Mouse (Mus musculus): Measurements from ENCODE around the gene Wee2. TPM values are rescaled to one million over a fixed set of nuclear protein-coding genes. Genes with fewer than 3 reads are reported as not detected.
A peak's percentile ranks its signal among the peaks of the same experiment; 100 is the strongest.

Gene Wee2
- polyA plus RNA-seq, 1 experiment from 2014 or later: not detected

DNA sequence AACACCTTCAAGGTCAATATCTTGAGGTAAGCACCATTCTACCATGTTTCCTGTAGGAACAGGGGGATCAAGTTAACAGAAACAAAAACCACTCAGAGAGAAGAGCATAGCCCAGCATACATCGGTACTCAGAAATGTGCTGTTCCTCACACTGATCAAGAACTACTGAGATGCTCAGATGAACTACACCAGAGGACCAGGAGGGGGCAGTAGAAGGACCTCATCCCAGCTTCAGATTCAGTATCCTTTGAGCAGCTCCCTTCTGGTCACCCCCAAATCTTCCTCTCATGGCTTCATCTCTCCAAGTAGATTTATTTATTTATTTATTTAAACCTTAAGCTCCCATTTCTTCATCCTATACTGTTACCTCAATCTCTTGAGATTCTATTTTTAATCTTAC lies 15.1 kb upstream of the Wee2 start:
- H3K27ac ChIP-seq (replicated peaks): no peak overlapping the region
- no peaks in the 10 kb centered on the region for H3K4me1 ChIP-seq (replicated peaks)
- H3K9me3 ChIP-seq (replicated peaks): no peaks in the 10 kb centered on the region
- H3K27me3 ChIP-seq: no peaks in the 10 kb centered on the region
- H3K9ac ChIP-seq: no peak overlapping the region
- H3K4me2 ChIP-seq: no peak overlapping the region
- no peaks in the 10 kb centered on the region for H3K36me3 ChIP-seq (replicated peaks)
- no peak for ATAC-seq (ENCODE audit: insufficient read depth)
- WGBS (ENCODE audit: insufficient replicate concordance): 58% methylated on average over 1 of the region's 1 CpGs
- no peak overlapping the region for H3K4me3 ChIP-seq (replicated peaks)

DNA sequence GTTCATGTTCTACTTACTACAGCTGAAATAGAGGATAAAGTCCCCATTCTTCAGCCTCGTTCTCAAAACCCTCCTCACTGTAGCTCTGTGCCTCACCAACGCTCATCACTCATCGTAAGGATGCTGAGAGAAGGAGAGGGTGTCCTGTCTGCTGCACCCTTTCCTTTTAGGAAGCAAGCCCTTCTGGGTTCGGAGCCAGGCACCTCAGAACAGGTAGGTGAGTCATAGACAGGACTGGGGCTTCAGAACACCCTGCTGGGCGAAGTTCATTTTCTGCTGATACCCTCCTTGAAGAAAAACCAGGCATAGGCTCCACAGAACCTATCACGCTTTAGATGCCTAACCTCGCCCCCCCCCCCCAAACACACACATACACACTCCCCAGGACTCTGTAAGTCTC lies 11.4 kb upstream of the Wee2 start:
- no peak for ATAC-seq (ENCODE audit: insufficient read depth)
- 0 out of 2 replicates have a peak, but pooled peaks cover 6% of the 10 kb centered on the region for H3K4me1 ChIP-seq (replicated peaks)
- 58% methylated on average over 7 of the region's 7 CpGs for whole genome bisulfite sequencing (ENCODE audit: insufficient replicate concordance)
- no peak overlapping the region for H3K27ac ChIP-seq (replicated peaks)
- no peak overlapping the region for H3K9ac ChIP-seq
- no peaks in the 10 kb centered on the region for H3K36me3 ChIP-seq (replicated peaks)
- H3K9me3 ChIP-seq (replicated peaks): no peaks in the 10 kb centered on the region
- H3K4me3 ChIP-seq (replicated peaks): no peak overlapping the region
- H3K4me2 ChIP-seq: no peak overlapping the region
- peaks cover 3% of the 10 kb centered on the region; the same call in 1 of the 2 replicates for H3K27me3 ChIP-seq

DNA sequence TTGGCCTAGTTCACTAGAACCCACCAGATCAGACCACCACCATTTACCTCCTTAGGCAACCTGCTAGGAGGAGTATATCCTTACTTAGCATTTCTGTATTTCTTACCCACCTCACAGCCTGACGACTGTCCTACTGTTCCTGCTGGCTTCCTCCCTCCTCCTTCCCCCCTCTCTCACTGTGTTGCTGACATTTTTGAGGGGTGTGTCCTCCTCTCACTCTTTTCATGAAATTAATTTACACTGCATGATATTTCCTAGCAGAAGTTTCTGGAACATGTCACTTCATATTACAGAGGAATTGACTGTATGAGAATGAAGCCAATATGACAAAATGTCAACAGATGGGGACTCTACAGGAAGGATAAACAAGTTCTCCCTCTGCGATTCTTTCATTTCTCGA lies 10.2 kb upstream of the Wee2 start:
- Histone ChIP-seq H3K9me3 (replicated peaks) (no peaks in the 10 kb centered on the region), H3K36me3 (replicated peaks) (no peaks in the 10 kb centered on the region), H3K9ac (no peak overlapping the region), H3K4me3 (replicated peaks) (no peak overlapping the region), H3K27ac (replicated peaks) (no peak overlapping the region), H3K4me1 (replicated peaks) (0 out of 2 replicates have a peak, but pooled peaks cover 6% of the 10 kb centered on the region), H3K4me2 (no peak overlapping the region), H3K27me3 (peaks cover 15% of the 10 kb centered on the region)
- WGBS (ENCODE audit: insufficient replicate concordance): 49% methylated on average over 3 of the region's 3 CpGs
- no peak for ATAC-seq (ENCODE audit: insufficient read depth)

DNA sequence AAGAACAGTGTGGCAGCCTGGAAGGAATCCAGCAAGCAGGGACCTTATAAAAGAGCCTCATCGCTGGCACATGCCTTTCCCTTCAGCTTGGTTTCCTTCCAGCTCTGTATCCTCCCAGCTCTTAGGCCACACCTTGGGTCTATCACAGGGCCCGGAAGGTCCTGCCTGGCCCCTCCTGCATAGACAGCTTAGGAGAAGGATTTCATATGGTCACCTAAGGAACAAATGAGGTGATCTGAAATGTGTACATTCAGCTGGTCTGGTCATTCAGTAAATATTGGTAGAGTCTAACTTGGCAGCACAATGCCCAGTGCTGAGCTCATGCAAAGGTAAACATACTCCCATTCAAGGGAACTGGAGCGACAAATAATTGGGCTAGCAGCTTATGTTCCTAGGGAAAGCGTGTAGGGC lies 9.4 kb upstream of the Wee2 start:
- no peak overlapping the region for H3K27ac ChIP-seq (replicated peaks)
- ATAC-seq (ENCODE audit: insufficient read depth): peak; percentile 37; the same call in 1 of the 2 replicates

GRCm38 (mm10) chr6:40430251-40430650 lies 8.6 kb upstream of the Wee2 start:
- 32% methylated on average over 3 of the region's 3 CpGs for WGBS (ENCODE audit: insufficient replicate concordance)

More for the DNA sequence above, 9.4 kb upstream of the Wee2 start:
- no peak overlapping the region for H3K9ac ChIP-seq
- no peak overlapping the region for H3K4me2 ChIP-seq
- H3K9me3 ChIP-seq (replicated peaks): no peaks in the 10 kb centered on the region
- 0 out of 2 replicates have a peak, but pooled peaks cover 6% of the 10 kb centered on the region for H3K4me1 ChIP-seq (replicated peaks)
- H3K4me3 ChIP-seq (replicated peaks): no peak overlapping the region
- H3K36me3 ChIP-seq (replicated peaks): no peaks in the 10 kb centered on the region
- 71% methylated on average over 4 of the region's 4 CpGs for WGBS (ENCODE audit: insufficient replicate concordance)
- H3K27me3 ChIP-seq: peaks cover 23% of the 10 kb centered on the region

DNA sequence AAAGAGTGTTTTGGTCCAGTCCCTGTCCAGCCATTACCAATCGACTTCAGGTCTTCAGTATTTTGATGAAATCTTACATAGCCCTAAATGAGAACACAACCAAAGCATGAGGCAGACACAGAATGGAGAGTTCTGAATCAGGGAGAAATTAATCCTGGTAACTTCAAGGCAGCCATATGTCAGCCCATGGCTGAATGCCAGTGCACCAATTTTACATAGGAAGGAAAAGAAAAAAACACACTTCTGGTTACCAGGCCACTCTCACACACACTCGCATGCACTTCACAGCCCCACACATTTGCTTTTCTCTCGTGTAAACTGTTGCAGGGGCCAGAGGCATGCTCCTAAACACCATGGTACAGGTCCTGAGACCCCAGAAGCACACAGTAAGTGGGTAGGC lies 8.0 kb upstream of the Wee2 start:
- H3K4me2 ChIP-seq: no peak overlapping the region
- peaks cover 36% of the 10 kb centered on the region for H3K27me3 ChIP-seq
- H3K36me3 ChIP-seq (replicated peaks): no peaks in the 10 kb centered on the region
- no peaks in the 10 kb centered on the region for H3K9me3 ChIP-seq (replicated peaks)
- no peak overlapping the region for H3K4me3 ChIP-seq (replicated peaks)
- H3K9ac ChIP-seq: no peak overlapping the region
- peaks cover 15% of the 10 kb centered on the region for H3K4me1 ChIP-seq (replicated peaks)
- no peak for ATAC-seq (ENCODE audit: insufficient read depth)
- H3K27ac ChIP-seq (replicated peaks): no peak overlapping the region
- WGBS (ENCODE audit: insufficient replicate concordance): 49% methylated on average over 3 of the region's 3 CpGs

More at GRCm38 (mm10) chr6:40430251-40430650, 8.6 kb upstream of the Wee2 start:
- no peak overlapping the region for H3K9ac ChIP-seq
- H3K27me3 ChIP-seq: peaks cover 30% of the 10 kb centered on the region
- no peak overlapping the region for H3K4me3 ChIP-seq (replicated peaks)
- no peak for ATAC-seq (ENCODE audit: insufficient read depth)
- no peak overlapping the region for H3K4me2 ChIP-seq
- H3K27ac ChIP-seq (replicated peaks): no peak overlapping the region
- peaks cover 11% of the 10 kb centered on the region; the same call in 1 of the 2 replicates for H3K4me1 ChIP-seq (replicated peaks)
- no peaks in the 10 kb centered on the region for H3K9me3 ChIP-seq (replicated peaks)
- H3K36me3 ChIP-seq (replicated peaks): no peaks in the 10 kb centered on the region

DNA sequence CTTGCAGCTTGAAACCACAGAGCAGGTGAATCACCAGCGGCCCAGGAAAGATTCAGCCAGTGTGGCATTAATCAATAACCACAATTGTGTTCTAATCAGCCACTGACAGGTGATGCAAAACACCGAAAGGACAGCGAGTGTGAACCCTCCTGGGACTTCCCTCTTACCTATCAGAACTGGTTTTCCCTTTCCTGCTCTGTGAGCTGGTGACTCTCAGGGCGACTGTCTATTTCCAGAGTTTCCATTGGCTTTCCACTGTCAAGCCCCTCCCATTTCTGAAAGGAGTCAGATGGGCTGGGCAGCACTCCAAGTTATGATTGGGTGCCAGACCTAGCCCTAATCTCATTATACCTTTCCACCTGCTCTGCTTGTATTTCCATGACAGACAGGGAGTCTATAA lies 7.5 kb upstream of the Wee2 start:
- ATAC-seq (ENCODE audit: insufficient read depth): no peak
- H3K27me3 ChIP-seq: peaks cover 41% of the 10 kb centered on the region
- no peaks in the 10 kb centered on the region for H3K9me3 ChIP-seq (replicated peaks)
- H3K9ac ChIP-seq: no peak overlapping the region
- H3K27ac ChIP-seq (replicated peaks): no peak overlapping the region
- 29% methylated on average over 4 of the region's 4 CpGs for WGBS (ENCODE audit: insufficient replicate concordance)
- H3K4me3 ChIP-seq (replicated peaks): no peak overlapping the region
- H3K4me2 ChIP-seq: no peak overlapping the region
- H3K4me1 ChIP-seq (replicated peaks): peaks cover 18% of the 10 kb centered on the region
- no peaks in the 10 kb centered on the region for H3K36me3 ChIP-seq (replicated peaks)

GRCm38 (mm10) chr6:40431812-40432211 lies 7.1 kb upstream of the Wee2 start:
- peaks cover 46% of the 10 kb centered on the region for H3K27me3 ChIP-seq
- no peak overlapping the region for H3K27ac ChIP-seq (replicated peaks)
- H3K4me2 ChIP-seq: no peak overlapping the region
- no peak for ATAC-seq (ENCODE audit: insufficient read depth)
- H3K36me3 ChIP-seq (replicated peaks): no peaks in the 10 kb centered on the region
- no peak overlapping the region for H3K9ac ChIP-seq
- no peaks in the 10 kb centered on the region for H3K9me3 ChIP-seq (replicated peaks)
- no peak overlapping the region for H3K4me3 ChIP-seq (replicated peaks)
- peaks cover 19% of the 10 kb centered on the region for H3K4me1 ChIP-seq (replicated peaks)

GRCm38 (mm10) chr6:40432346-40433275 lies 6.3 kb upstream of the Wee2 start:
- no peak for ATAC-seq (ENCODE audit: insufficient read depth)
- Histone ChIP-seq H3K9me3 (replicated peaks) (no peaks in the 10 kb centered on the region), H3K9ac (no peak overlapping the region), H3K4me2 (no peak overlapping the region), H3K4me3 (replicated peaks) (no peak overlapping the region), H3K36me3 (replicated peaks) (no peaks in the 10 kb centered on the region), H3K4me1 (replicated peaks) (peaks cover 19% of the 10 kb centered on the region), H3K27me3 (peaks cover 54% of the 10 kb centered on the region), H3K27ac (replicated peaks) (no peak overlapping the region)
- 60% methylated on average over 17 of the region's 17 CpGs for WGBS (ENCODE audit: insufficient replicate concordance)

- Histone ChIP-seq H3K4me3 (replicated peaks) (peak overlapping the region; percentile 66), H3K4me2 (peak overlapping the region; percentile 85), H3K4me1 (replicated peaks) (peaks cover 19% of the 10 kb centered on the region), H3K27ac (replicated peaks) (no peak overlapping the region), H3K27me3 (peaks cover 62% of the 10 kb centered on the region), H3K9ac (0 out of 2 replicates have a peak overlapping the region, but pooled peaks have one; percentile 54), H3K36me3 (replicated peaks) (no peaks in the 10 kb centered on the region), H3K9me3 (replicated peaks) (no peaks in the 10 kb centered on the region)
- WGBS (ENCODE audit: insufficient replicate concordance): 26% methylated on average over 7 of the region's 7 CpGs
- no peak for ATAC-seq (ENCODE audit: insufficient read depth)
Measured at GRCm38 (mm10) chr6:40434697-40435096, 4.2 kb upstream of the Wee2 start.

- no peaks in the 10 kb centered on the region for H3K9me3 ChIP-seq (replicated peaks)
- ATAC-seq (ENCODE audit: insufficient read depth): peak; percentile 67
- peak overlapping the region; percentile 66 for H3K4me3 ChIP-seq (replicated peaks)
- no peaks in the 10 kb centered on the region for H3K36me3 ChIP-seq (replicated peaks)
- H3K27ac ChIP-seq (replicated peaks): no peak overlapping the region
- under 1% methylated on average over 70 of the region's 72 CpGs for WGBS (ENCODE audit: insufficient replicate concordance)
- H3K4me1 ChIP-seq (replicated peaks): peaks cover 19% of the 10 kb centered on the region
- peak overlapping the region; percentile 54; the same call in 1 of the 2 replicates for H3K9ac ChIP-seq
- H3K4me2 ChIP-seq: peak overlapping the region; percentile 85
- peaks cover 65% of the 10 kb centered on the region for H3K27me3 ChIP-seq
Measured at GRCm38 (mm10) chr6:40435151-40436046, 3.5 kb upstream of the Wee2 start.
